Mouse (Mus musculus) midbrain, embryonic 14.5 days (tissue): ENCODE measurements at regions not wholly inside any gene's neighbourhood (a gene's known extent, or its start where the extent isn't known, plus 50 kb on each side); places are given as distances from the start of the nearest gene placed in this dataset.

ENCODE experiments used
- ATAC-seq: fragments of 200-750 bp; cut with Nextera tagmentation; 2 replicates; pipeline ENCODE4 v1.8.0; 2017; ENCODE audit warnings: moderate number of reproducible peaks, moderate library complexity; ENCODE audit not compliant: low FRiP score, low TSS enrichment
- DNase-seq: peaks from one replicate; pipeline ENCODE4 v3.0.0-alpha.2; 2015
- H3K27ac ChIP-seq: fragments of 300-500 bp; sonication (generic); replicated peaks from 2 replicates; pipeline ENCODE4 v1.5.1; 2014; ENCODE audit warnings: mild to moderate bottlenecking, low read depth, low read length, moderate library complexity
- H3K27me3 ChIP-seq: fragments of 300-500 bp; sonication (generic); 2 replicates; pipeline ENCODE4 v1.6.1; 2014; ENCODE audit warnings: low read length, control low read depth, mixed read lengths; ENCODE audit not compliant: control insufficient read depth, insufficient read depth
- H3K36me3 ChIP-seq: fragments of 300-500 bp; sonication (generic); 2 replicates; pipeline ENCODE4 v1.6.1; 2014; ENCODE audit warnings: low read length, control low read depth; ENCODE audit not compliant: control insufficient read depth, insufficient read depth
- H3K4me1 ChIP-seq: fragments of 300-500 bp; sonication (generic); 2 replicates; pipeline ENCODE4 v1.6.1; 2014; ENCODE audit warnings: mild to moderate bottlenecking, antibody characterized with exemption, low read length, control low read depth; ENCODE audit not compliant: control insufficient read depth, insufficient read depth
- H3K4me2 ChIP-seq: fragments of 300-500 bp; sonication (generic); 2 replicates; pipeline ENCODE4 v1.6.1; 2014; ENCODE audit warnings: mild to moderate bottlenecking, low read length, moderate library complexity
- H3K4me3 ChIP-seq: fragments of 300-500 bp; sonication (generic); replicated peaks from 2 replicates; pipeline ENCODE4 v1.5.1; 2014; ENCODE audit warnings: low read depth, low read length
- H3K9ac ChIP-seq: fragments of 300-500 bp; sonication (generic); replicated peaks from 2 replicates; pipeline ENCODE4 v1.6.1; 2014; ENCODE audit warnings: mild to moderate bottlenecking, low read length, moderate library complexity
- H3K9me3 ChIP-seq: fragments of 300-500 bp; sonication (generic); 2 replicates; pipeline ENCODE4 v1.6.1; 2016; ENCODE audit warnings: low read length, control low read depth, mixed read lengths; ENCODE audit not compliant: control insufficient read depth
- WGBS: fragments of 180-500 bp; shearing (Covaris S2); extraction: QIAGEN DNeasy Blood & Tissue Kit; methylation state at CpG from one replicate; pipeline ENCODE4 v1.1.7; 2014; 5-methylcytosine and 5-hydroxymethylcytosine counted together

DNA sequence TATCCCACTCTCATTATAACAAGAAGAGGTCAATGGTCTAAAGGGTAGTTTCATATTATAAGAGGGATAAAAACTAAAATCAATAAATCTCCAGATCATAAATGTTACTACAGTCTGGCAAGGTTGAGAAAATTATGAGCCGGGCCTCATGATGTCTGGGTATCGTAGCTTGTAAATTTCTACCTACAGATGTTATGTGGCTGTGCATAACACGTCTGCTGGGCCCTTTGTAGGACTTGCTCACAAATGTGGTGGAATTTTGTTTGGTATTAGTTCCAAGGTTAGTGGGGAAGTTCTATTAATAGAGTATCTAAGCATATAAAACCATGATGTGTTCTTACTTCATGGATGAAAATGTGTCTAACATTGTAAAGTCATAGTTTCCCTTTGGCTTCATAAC lies 146.7 kb upstream of the Cep162 start:
- no peak for DNase-seq
- 87% methylated on average over 3 of the region's 3 CpGs for WGBS
- Histone ChIP-seq H3K9ac (no peak overlapping the region), H3K36me3 (no peaks in the 10 kb centered on the region), H3K27ac (no peak overlapping the region), H3K4me2 (no peak overlapping the region), H3K27me3 (no peaks in the 10 kb centered on the region), H3K4me3 (no peak overlapping the region), H3K9me3 (no peaks in the 10 kb centered on the region), H3K4me1 (no peaks in the 10 kb centered on the region)
- ATAC-seq = no peak

DNA sequence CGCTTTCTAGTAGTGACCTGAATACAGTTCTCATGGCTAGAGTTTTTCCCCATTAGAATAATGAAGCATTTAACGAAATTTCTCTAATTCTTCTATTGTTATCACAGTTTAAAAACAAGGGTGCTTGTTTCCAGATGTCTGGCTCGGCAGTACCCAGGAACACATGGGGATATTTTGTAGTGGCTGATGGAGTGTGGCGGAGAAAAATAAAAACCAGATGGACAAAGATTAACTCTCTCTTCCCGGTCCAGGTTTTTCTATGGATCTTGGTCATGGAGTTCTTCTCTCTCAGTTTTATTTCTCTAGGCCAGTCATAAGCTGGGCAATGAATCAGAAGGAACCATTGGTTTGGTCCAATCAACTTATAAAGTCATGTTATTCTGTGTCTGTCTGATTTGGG lies 132.2 kb upstream of the Cep162 start:
- no peak for ATAC-seq
- H3K4me1 ChIP-seq = no peaks in the 10 kb centered on the region
- no peaks in the 10 kb centered on the region for H3K9me3 ChIP-seq
- H3K4me2 ChIP-seq = no peak overlapping the region
- H3K27me3 ChIP-seq = no peaks in the 10 kb centered on the region
- 89% methylated on average over 5 of the region's 5 CpGs for WGBS
- no peak overlapping the region for H3K9ac ChIP-seq
- no peak overlapping the region for H3K4me3 ChIP-seq
- H3K27ac ChIP-seq = no peak overlapping the region
- H3K36me3 ChIP-seq = no peaks in the 10 kb centered on the region
- DNase-seq = no peak

DNA sequence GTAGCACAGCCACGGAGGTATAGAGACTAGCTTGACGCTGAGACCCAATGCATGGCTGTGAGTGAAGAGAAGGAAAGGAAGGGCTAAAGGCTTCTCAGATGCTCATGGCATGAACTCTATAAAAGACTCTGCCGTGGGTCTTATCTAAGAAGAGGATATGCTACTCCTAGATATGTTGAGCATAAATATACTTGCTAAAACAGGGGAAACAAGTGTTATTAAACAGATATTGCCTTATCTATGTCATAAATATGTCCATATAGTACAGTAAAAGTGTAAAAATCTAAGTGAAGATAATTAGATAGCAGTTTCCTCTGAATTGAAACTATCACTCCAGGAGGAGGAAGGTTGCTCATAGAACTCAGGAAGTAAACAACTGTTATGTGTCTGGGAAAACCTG lies 128.2 kb upstream of the Cep162 start:
- no peaks in the 10 kb centered on the region for H3K4me1 ChIP-seq
- H3K9me3 ChIP-seq = no peaks in the 10 kb centered on the region
- H3K4me2 ChIP-seq = no peak overlapping the region
- no peaks in the 10 kb centered on the region for H3K36me3 ChIP-seq
- ATAC-seq (no peak), DNase-seq (no peak)
- 93% methylated on average over 3 of the region's 3 CpGs for WGBS
- no peak overlapping the region for H3K27ac ChIP-seq
- no peak overlapping the region for H3K9ac ChIP-seq
- no peaks in the 10 kb centered on the region; the same call in 1 of the 2 replicates for H3K27me3 ChIP-seq
- no peak overlapping the region for H3K4me3 ChIP-seq

DNA sequence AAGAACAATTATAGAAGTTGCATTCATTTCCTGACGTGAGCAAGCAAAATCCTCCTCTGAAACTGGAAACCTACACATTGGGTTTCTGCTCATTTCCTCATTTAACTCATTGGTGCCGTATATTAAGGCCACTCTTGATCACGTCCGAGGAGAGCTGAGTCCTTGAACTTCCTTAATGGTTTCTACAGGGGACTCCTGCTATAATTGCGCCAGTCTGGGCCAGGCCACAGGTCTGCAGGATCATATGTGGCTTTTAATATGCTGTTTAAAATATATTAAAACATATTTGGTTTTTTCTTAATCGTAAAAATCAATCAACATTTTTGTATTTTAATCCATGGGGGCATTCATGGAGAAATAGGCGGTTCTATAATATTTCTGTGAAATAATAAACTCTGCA lies 122.6 kb upstream of the Cep162 start:
- H3K9ac ChIP-seq = no peak overlapping the region
- WGBS = 84% methylated on average over 7 of the region's 7 CpGs
- no peaks in the 10 kb centered on the region for H3K9me3 ChIP-seq
- H3K4me3 ChIP-seq = no peak overlapping the region
- DNase-seq (no peak), ATAC-seq (no peak)
- H3K36me3 ChIP-seq = no peaks in the 10 kb centered on the region
- no peaks in the 10 kb centered on the region for H3K4me1 ChIP-seq
- no peak overlapping the region for H3K27ac ChIP-seq
- peaks cover 3% of the 10 kb centered on the region; the same call in 1 of the 2 replicates for H3K27me3 ChIP-seq
- H3K4me2 ChIP-seq = no peak overlapping the region

DNA sequence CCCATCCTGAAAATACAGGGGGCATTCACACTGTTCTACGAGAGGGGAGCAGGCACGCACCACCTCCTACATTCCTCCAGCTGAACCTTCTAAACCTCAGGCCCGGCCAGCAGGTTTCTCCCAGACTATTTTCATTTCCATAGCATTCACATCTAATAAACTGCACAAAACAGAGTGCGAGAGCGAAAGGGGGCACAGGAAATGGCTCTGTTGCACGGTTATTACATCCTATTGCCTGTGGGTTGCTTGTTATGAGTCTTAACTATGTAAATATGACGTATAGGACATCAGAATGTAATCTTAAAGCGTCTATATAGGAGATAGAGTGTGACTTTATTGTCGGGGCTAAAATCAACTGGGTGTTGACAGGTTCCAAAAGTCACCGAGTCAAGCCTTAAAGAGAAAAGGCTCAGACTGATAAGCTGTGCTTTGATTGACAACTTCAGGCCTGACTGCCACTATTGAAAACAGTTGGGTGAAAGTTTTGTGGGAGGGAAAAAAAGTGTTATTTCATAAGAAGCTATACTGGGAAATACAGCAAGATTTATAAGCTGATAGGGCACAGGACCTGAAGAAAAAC lies 121.5 kb upstream of the Cep162 start:
- 68% methylated on average over 10 of the region's 10 CpGs for WGBS
- peaks cover 3% of the 10 kb centered on the region; the same call in 1 of the 2 replicates for H3K27me3 ChIP-seq
- no peaks in the 10 kb centered on the region for H3K4me1 ChIP-seq
- H3K4me2 ChIP-seq = no peak overlapping the region
- H3K9me3 ChIP-seq = no peaks in the 10 kb centered on the region
- DNase-seq = no peak
- no peaks in the 10 kb centered on the region for H3K36me3 ChIP-seq
- H3K4me3 ChIP-seq = no peak overlapping the region
- H3K27ac ChIP-seq = no peak overlapping the region
- H3K9ac ChIP-seq = no peak overlapping the region
- ATAC-seq = no peak

DNA sequence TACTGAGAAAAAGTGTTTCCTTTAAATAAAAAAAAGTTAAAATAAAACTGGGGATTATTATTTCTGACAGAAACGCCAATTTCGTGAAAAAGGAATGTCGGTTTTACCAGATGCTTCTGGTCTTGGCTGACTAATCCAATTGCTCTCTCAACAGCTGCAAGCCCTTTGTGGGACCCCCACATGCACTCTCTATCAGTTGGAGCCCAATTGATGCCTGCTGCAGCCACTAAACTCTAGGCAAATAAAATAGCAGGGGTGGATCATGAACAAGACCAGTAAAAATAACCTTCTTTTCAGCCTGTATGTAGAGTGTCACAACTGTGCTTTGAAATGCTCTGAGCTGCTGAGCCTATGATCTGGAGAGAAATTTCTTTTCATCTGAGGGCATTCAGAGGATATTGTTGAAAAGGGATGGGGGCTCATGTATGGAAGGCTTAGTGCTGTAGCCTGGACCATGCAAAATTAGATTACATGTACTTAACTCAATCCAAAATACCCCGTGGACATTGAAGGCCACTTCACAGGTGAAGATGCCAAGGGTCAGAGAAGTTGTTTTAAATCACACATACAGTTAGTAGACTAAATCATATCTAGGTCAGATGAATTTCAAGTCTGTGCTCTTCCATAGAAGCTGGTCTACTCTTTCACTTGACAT lies 117.0 kb upstream of the Cep162 start:
- WGBS = 21% methylated on average over 4 of the region's 4 CpGs
- Histone ChIP-seq H3K4me2 (no peak overlapping the region), H3K36me3 (no peaks in the 10 kb centered on the region), H3K9me3 (no peaks in the 10 kb centered on the region), H3K4me3 (no peak overlapping the region), H3K27me3 (peaks cover 13% of the 10 kb centered on the region; the same call in 1 of the 2 replicates), H3K27ac (no peak overlapping the region), H3K4me1 (no peaks in the 10 kb centered on the region), H3K9ac (no peak overlapping the region)
- ATAC-seq (no peak), DNase-seq (no peak)

DNA sequence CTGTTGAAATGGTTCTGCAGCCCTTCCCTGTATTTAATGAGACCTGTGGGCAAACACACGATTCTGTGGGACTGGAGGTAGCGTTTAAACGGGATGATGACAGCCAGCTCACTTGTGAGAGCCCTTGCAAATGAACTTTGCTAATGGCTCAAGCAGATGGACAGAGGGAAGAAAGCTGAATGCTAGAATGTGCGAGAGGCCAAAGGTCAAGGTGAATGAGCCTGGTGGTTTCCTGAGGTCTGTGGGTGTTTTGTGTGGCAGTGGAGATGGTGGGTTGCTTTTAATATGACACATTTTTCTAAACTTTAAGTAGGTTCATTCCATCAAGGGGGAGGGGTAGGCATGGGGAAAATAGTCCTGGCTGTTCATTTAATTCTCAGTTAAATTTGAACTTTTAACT lies 113.7 kb upstream of the Cep162 start:
- H3K36me3 ChIP-seq = no peaks in the 10 kb centered on the region
- H3K9ac ChIP-seq = no peak overlapping the region
- H3K27ac ChIP-seq = no peak overlapping the region
- H3K4me3 ChIP-seq = no peak overlapping the region
- no peaks in the 10 kb centered on the region for H3K9me3 ChIP-seq
- peaks cover 13% of the 10 kb centered on the region; the same call in 1 of the 2 replicates for H3K27me3 ChIP-seq
- WGBS = 79% methylated on average over 4 of the region's 4 CpGs
- no peak for ATAC-seq
- no peak overlapping the region for H3K4me2 ChIP-seq
- DNase-seq = no peak
- no peaks in the 10 kb centered on the region for H3K4me1 ChIP-seq

DNA sequence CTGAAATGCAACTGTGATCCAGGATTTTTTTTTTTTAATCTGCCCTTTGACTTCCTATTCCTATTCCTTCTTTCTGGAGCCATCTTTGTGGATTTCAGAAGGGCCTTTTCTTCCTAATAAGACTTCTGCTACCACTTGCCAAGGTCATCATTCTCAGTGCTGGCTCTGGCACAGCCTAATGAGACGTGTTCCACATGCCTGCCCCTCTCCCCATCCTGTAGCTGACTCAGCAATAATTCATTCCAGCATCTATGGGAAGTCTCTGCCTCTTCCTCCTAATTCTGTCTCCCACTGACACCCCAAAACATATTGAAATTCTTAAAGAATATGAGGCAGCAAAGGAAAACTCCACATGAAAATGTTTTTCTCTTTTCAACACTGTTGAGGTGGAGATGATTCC lies 91.7 kb upstream of the Cep162 start:
- Histone ChIP-seq H3K27ac (no peak overlapping the region), H3K9ac (no peak overlapping the region), H3K4me1 (no peaks in the 10 kb centered on the region), H3K36me3 (no peaks in the 10 kb centered on the region), H3K27me3 (no peaks in the 10 kb centered on the region), H3K9me3 (no peaks in the 10 kb centered on the region), H3K4me2 (no peak overlapping the region), H3K4me3 (no peak overlapping the region)
- 56% methylated on average over 1 of the region's 1 CpGs for WGBS
- ATAC-seq (no peak), DNase-seq (no peak)

DNA sequence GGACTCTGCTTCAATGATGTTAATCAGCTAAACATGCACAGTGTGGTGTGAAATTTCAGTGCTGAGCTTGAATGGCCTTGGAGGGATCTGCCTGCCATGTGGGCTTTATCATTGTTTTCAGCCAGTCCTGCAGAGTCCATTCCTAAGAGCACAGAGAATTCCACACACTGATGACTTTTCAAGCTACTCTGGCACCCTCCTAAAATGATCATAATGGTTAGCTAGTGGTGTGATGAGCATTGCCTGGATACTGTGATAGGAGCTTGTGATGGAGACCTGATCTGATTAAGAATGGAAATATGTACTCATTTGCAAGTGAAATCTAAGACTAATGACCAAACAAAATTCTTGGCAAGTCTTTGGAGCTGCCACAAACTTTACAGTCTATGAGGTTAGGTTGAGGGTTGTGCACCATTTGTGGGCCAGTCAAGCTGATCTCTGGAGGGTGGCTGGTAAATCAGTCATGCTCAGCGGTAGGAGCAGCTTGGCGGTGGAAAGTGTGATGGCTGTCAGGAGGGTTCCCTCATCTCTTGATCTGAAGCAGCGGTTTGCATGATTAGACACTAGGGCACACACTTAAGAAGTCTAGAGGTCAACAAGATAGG lies 91.0 kb upstream of the Cep162 start:
- H3K27me3 ChIP-seq = no peaks in the 10 kb centered on the region
- no peaks in the 10 kb centered on the region for H3K4me1 ChIP-seq
- no peak overlapping the region for H3K9ac ChIP-seq
- 63% methylated on average over 3 of the region's 3 CpGs for WGBS
- no peak for DNase-seq
- no peak overlapping the region for H3K4me2 ChIP-seq
- no peak overlapping the region for H3K4me3 ChIP-seq
- H3K27ac ChIP-seq = no peak overlapping the region
- H3K36me3 ChIP-seq = no peaks in the 10 kb centered on the region
- no peaks in the 10 kb centered on the region for H3K9me3 ChIP-seq
- ATAC-seq = no peak
